Mouse (Mus musculus): Measurements from ENCODE around the gene Atp2b1.

The Atp2b1 gene

GRCm38 (mm10) chr10:98913961-98914809, at the start of gene Atp2b1:
TSS of gene Atp2b1 (plus strand) at chr10:98914406.
- peak; percentile 95 to 98 for DNase-seq

GRCm38 (mm10) chr10:98864851-98865250, 49.4 kb upstream of the Atp2b1 start:
- peak; percentile 40 to 62 for DNase-seq

DNA sequence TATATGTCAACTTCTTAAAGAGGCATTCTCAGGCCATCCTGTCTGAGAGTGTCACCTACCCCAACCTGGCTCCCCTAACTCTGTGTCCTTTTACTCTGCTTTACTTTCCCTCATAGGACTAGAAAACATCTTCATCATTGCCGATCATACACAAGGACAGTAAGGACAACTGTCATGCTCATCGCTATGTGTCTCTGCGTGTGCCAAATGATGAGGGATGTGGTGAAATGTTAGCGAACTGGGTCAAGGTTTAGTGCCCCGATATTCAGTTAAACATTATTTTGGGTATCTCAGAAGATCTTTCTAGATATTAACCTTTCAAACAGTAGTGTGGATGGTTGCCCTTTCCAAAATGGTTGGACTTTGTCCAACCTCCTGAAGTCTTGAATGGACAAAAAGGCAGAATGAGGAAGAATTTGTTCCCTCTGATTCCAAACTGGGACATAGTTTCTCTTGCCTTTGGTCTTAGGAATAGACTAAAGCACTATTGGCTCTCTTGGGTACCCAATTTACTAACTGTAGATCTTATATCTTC, 47.3 kb upstream of the Atp2b1 start:
- DNase-seq, result peak in 1 of 2 experiments; percentile 5

DNA sequence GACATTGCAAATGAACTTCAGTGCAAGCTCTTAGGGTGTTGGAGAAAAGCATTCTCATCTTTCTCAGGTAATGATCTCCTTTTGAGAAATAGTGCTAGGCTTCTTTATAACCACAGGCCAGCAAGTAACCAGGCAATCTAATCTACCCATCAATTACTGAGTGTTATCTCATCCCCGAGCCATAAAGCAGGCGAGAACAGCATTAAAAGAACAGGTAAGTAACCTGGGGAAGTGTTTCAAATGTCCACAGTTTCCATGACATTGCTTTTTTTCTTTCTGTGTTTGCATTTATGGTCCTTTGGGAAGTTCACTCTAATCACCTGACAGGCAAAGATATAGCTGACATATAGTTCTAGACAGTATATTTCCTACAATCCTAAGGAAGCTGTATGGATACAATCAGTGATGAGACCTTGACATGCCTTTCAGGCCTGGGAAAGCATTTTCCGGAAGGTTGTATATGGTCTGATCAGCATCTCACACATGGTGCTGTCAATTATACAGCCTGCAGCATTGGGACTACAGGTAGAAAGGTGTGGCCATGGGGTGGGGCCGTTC, 45.8 kb upstream of the Atp2b1 start:
- DNase-seq, result no peak

DNA sequence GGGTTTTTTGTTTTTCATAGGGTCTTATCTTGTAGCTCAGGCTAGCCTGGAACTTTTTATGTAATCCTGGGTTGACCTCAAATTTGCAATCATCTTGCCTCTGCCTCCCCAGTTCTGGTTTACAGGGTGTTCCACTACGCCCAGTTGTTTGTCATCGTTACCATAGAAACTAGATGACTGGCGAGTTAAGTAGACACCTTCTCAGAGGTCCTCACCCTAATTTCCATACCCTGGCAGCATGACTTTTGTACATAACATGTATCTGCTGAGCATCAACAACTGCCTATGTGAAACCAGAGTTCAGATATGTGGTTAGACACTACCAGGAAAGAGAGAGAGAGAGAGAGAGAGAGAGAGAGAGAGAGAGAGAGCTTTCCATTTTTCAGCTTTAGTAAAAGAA, 36.4 kb upstream of the Atp2b1 start:
- no peak for DNase-seq

DNA sequence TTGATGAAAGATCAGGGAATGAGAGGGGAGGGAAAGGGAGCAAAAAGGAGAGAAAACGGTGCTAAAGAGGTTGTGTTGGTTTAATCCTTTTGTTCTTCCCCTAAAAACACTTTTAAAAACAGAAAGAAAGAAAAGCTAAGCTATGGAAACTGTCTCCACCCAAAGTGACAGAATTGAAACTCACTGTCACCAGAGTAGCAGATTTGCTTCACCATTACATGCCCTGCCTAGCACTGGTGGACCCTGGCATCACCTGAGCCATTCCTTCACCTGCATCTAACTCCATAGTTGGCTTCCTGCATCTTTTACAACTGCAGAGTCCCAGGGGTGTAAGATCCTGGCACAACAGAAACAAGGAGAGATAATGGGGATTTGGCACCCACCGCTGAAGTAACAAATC, 35.6 kb upstream of the Atp2b1 start:
- DNase-seq, result no peak

- DNase-seq, result no peak
Observed at GRCm38 (mm10) chr10:98880057-98880456, 34.1 kb upstream of the Atp2b1 start.

DNA sequence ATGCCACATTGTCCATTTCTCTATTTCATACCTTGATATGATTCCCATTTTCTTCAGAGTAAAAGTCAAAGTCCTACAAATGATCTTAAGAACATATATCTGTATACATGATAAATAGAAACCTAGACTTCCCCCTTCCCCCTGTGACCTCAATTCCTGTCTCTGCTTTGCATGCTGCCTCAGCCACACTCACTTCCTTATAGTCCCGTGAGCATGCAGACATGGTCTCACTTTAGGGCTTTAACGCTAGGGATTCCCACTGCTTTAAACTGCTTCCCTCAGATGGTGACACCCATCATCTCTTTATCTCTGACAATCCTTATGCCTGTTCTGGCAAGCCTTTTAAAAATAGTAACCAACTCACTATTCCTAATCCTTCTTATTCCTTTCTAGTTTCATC, 33.5 kb upstream of the Atp2b1 start:
- DNase-seq, result no peak

GRCm38 (mm10) chr10:98881492-98881891, 32.7 kb upstream of the Atp2b1 start:
- no peak for DNase-seq

DNA sequence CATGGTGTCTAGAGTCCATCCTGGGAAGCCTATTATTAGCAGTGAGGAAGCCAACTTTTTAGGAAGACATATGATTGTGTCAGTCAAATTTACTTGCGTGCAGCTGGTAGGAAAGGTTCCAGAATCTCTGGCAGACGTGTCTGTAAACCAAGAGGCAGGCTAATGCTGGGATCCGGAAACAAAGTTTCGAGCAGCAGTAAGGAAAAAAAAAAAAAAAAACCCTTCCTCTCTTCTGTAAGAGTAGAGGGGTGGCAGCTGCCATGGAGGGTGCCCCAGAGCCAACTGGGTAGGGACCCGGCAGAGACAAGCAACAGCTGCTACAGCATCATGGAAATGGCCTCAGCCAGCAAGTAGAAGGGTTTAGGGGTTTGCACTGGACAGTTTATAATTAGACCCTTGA, 31.6 kb upstream of the Atp2b1 start:
- DNase-seq, result no peak

GRCm38 (mm10) chr10:98884445-98884844, 29.8 kb upstream of the Atp2b1 start:
- DNase-seq, result no peak

- no peak for DNase-seq
Observed at GRCm38 (mm10) chr10:98886770-98887271, 27.4 kb upstream of the Atp2b1 start.

DNA sequence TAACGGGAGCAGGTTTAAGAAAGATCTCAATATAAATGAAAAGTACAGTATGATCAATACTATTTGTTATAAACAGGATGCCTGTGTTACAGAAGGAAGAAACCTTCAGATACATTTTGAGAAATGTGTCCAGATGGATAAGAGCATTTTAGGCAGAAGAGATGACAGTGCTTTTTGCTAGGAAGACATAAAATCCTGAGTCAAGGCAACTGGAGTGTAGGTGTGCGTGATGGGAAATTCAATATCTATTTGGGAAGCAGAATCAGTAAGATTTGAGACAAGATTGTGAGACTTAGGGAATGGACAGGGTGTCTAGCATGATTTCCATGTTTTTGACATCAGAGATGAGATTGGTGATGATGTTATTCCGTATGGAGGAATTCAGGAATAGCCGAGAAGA, 22.8 kb upstream of the Atp2b1 start:
- no peak for DNase-seq

DNA sequence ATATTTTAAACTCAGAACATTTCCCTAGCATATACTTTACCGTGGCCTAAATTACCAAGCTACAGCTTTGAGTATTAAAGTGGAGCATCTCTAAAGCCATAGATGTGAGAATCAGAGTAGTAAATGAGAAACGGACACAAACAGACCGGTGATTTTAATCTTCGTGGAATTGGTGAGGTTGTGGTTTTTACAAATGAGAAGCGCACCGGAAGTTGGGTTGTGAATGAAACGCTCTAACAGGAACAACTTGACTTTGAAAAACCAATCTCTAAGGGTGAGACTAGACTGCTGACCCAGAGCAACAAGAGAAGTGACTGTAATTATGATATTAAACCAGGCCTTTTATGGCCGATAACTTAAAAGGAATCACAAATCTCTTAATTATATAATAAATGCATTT, 16.7 kb upstream of the Atp2b1 start:
- DNase-seq, result no peak

GRCm38 (mm10) chr10:98897913-98898748, 16.1 kb upstream of the Atp2b1 start:
- DNase-seq, result no peak

DNA sequence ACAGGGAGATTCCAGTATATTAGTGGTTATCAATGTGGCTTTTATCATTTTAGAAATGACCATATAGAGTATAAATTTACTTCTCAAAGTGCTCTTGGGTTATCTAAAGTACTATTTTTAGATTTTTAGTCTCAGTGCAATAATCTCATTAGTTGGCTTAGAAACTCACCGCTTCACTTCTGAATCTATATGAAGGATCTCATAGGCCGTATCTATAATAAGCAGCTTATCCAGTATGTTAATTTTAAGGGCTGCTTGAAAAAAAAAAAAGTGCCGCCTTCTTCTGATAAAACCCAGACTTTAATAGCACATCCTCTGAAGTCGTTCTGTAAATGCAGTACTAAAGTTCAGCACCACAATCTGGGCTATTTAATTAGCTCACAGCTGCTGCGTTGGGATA, 12.7 kb upstream of the Atp2b1 start:
- DNase-seq, result no peak

- DNase-seq, result no peak
Observed at GRCm38 (mm10) chr10:98905987-98906386, 8.2 kb upstream of the Atp2b1 start.

DNA sequence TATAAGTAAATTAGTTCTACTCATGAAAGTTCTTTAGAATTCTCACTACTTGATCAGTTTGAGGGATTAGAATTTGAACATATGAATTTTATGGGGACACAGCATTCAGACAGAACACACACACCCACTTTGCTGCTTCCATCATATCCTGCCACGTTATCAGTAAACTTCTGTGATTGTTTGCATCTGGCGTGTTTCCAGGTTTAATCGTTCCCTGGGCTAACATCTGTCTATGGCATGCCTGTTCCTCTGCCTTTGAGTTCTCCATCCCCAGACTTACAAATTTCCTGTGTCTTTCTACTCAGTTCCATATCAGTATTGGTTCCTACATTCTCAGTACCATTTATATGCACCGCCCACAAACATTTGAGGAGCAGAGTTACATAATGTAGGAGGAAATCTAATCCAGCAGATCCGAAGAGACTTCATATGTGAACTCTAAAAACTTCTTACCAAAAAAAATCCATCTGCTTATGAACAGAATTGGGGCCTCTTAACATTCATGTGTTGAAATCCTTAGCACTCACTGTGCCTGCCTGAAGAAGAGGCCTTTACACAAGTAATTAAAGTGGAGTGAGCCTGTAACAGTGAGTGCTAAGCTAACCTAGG, 7.2 kb upstream of the Atp2b1 start:
- DNase-seq, result no peak

- no peak for DNase-seq
Observed at GRCm38 (mm10) chr10:98913610-98913960, 621 bp upstream of the Atp2b1 start.

- peak; percentile 84 to 95 for DNase-seq
Observed at GRCm38 (mm10) chr10:98914810-98915241, 620 bp downstream of the Atp2b1 start.

DNA sequence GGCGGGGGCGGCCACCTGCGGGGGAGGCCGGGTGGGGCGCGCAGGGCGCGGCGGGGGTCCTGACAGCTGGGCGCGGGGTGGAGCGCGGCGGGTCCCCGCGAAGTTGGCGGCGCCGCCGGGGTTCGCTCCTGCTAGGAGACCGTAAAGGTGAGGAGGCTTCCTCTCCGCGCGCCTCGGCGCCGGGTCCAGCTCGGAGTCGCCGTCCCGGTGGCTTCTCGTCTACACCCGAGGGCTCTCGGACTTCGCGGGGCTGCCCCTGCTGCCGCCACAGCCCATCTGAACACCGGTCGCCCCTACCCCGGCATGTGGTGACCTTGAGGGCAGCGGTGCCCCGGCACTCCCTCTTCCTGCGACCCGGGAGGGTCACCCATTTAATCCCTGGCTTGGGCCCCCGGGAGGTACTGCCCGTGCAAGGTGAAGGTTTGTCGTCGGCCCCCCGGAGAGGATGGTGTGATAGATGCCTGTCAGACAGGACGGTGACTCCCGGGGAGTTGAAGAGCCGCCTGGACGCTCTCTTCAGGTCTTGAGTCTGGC, 1.3 kb downstream of the Atp2b1 start:
- DNase-seq, result peak; percentile 37 to 69

DNA sequence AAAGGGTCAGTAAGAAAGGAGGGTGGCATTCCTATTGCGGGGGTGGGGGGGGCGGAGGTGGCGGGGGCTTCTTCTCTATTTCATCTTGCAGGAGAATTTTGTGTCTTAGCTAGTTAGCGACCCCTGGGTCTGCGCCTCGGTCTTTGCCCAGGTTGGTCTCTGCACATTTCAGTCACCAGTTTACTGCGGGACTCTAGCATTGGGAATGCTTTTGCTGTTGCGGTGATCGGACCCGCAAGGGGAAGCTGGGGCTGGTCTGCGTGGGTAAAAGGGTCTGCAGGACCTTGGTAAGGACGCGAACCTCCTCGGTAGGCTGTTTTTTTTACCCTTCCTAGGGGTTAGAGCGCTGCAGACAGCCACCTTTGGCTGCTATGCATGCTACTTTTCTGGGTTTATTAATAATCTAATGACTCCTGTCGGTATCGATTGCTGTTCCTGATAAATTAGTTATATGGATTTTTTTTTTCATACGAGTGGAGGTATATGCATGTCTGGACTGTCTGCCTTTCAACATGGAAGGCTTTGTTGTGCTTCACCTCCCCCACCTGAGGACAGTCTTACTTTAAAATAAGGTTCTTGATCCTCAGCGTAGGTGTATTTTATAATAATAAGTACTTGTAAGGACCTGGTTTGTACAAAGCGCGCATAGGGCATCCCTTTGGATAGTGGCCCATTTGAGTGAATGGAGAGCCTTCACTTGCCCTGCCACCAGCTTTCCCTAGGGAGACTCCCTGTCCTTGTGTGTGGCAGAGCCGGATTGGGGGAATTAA, 2.0 kb downstream of the Atp2b1 start:
- DNase-seq, result no peak
